Mouse (Mus musculus) MEL-GATA-1-ER (cell line): ENCODE results near the gene Igsf23.
"Not testable (repeated sequence)": the region's sequence is repeated elsewhere in the genome, so short reads cannot be mapped to it uniquely, and the experiment has no call there.

Experiments used
- DNase-seq: peaks from one replicate; pipeline ENCODE4 v3.0.0-alpha.2; 2012; ENCODE audit warnings: low read depth; ENCODE audit errors: extremely low read depth

Gene Igsf23

DNA sequence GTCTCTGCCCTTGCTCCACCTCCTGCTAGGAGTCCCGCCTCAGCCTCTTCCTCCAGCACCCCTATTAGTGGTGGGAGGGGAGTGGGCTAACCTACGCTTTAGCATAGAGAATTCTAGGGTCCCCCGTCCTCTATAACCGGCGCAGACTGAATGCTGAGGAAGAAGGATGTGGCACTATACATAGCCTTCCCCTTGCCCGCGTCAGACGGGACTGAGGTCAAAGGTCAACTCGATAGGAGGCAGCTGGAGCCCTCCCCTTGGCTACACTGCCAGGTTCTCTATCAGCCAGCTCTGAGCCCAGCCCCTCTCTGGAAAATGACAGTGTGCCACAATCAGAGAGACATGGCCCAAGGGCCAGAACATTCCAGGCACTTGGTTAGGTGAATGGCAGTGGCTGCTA lies at the start of gene Igsf23:
Gene Igsf23, minus strand, starts transcription at position 168 of the 400 bp plus-strand sequence.
- DNase-seq, result no peak

- DNase-seq, result not testable (repeated sequence)
These were observed 46.2 kb upstream of the Igsf23 start for GRCm38 (mm10) chr7:19996721-19997120.

GRCm38 (mm10) chr7:19991165-19991564 lies 40.6 kb upstream of the Igsf23 start, which contains the start of gene Nlrp9b:
TSS of gene Nlrp9b (plus strand) at chr7:19991465.
- not testable (repeated sequence) for DNase-seq

GRCm38 (mm10) chr7:19971516-19971915 lies 21.0 kb upstream of the Igsf23 start:
- DNase-seq, result no peak

GRCm38 (mm10) chr7:19970196-19970595 lies 19.6 kb upstream of the Igsf23 start:
- no peak for DNase-seq

DNA sequence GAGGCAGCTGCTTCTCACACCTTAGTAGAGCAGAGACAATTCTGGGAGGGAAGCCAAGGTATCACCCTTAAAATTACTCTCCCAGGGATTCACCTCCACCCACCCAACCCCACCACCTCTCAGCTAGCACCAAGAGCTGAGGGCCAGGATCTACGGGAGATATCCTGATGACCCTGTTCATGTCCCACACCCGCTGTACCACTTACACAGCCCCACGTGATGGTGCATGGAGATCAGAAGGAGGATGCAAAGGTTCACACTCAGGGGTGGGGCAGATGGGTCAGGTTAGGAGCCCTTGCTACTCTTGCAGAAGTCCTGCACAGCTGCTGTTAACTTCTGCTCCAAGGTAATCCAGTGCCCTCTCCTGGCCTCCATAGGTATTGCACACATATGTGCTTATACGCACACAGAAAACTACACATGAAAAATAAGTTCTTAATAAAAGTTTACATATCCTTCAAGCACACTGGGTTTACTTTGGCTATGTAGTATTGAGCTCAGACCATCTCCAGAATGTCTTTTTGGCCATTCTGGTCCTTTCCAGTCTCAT lies 19.1 kb upstream of the Igsf23 start:
- no peak for DNase-seq

DNA sequence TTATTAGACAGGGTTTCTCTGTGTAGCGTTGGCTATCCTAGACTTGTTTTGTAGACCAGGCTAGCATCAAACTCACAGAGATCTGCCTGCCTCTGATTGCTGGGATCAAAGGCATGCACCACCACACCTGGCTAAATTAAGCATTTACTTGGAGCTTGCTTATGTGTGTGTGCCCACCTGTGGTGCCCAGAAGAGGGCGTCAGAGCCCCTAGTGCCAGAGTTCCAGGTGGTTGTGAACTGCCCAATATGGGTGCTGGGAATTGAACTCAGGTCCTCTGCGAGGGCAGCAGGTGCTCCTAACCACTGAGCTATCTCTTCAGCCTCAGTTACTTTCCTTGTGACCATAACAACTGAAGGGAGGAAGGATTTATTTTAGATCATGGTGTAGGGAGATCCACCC lies 18.6 kb upstream of the Igsf23 start:
- DNase-seq, result no peak

DNA sequence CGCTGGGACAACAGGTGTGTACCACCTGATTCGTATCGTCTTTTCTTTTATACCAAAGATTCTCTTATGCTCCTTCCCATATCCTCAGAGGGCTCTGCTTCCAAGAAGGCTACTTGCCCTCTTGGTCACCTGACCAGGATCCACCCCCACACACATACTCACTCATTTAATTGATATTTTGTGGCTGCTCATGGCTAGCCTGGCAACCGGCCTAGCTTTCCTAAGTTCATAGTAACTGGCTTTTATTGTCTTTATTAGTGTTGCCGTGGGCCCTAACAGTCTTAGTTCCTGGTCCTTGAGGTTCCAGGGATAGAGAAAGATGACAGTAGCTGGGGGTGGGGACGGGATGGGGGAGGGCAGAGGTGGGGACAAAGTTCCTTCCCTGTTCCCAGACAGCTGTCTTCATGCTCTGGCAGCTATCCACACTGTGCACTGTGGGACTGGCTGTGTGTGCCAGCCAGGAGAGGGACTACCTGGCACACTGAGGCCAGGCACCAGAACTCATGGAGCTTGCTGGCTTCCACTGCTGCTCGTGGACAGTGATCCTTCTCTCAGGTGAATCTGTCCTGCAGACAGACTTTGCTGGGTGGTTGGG lies 14.5 kb upstream of the Igsf23 start, which contains the start of gene Ceacam20:
Gene Ceacam20, plus strand, starts transcription at position 428 of the 595 bp plus-strand sequence.
- DNase-seq, result no peak

- no peak for DNase-seq
These were observed 11.9 kb upstream of the Igsf23 start for GRCm38 (mm10) chr7:19962423-19962822.

- peak; percentile 54 for DNase-seq
These were observed 5.8 kb upstream of the Igsf23 start for GRCm38 (mm10) chr7:19956341-19956781.

DNA sequence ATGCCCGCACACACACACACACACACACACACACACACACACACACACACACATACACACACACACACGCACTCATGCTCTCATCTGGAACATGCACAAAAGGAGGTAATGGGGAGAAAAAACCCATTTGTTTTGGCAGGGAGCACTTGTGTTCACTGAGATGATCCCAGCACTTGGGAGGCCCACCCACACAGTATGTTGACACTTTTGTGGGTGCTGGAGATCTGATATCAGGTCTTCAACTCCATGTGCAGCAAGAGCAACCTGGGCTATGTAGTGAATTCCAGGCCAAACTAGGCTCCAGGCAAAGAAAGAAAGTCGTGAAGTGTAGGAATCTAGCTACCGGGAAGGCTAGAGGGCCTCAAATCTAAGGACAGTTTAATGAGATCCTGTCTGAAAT lies 5.3 kb upstream of the Igsf23 start:
- no peak for DNase-seq

DNA sequence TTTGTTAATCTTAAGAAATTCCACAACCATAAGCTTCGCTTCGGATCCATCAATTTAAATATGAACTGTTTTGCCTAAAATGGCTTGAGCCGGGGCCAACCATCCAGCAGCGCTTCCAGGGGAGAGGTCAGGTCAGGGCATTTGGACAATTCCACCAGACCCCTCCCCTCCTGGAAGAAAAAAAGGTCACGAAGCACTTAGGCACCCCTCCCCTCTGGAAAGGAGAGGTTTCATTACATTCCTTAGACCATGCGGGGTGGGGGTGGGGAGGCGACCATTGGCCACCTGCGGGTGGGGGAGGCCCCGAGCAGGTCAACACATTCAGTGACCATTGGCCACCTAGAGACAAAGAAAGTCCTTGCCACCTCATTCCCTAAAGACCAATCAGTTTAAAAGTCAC lies 2.5 kb upstream of the Igsf23 start:
- DNase-seq, result no peak

DNA sequence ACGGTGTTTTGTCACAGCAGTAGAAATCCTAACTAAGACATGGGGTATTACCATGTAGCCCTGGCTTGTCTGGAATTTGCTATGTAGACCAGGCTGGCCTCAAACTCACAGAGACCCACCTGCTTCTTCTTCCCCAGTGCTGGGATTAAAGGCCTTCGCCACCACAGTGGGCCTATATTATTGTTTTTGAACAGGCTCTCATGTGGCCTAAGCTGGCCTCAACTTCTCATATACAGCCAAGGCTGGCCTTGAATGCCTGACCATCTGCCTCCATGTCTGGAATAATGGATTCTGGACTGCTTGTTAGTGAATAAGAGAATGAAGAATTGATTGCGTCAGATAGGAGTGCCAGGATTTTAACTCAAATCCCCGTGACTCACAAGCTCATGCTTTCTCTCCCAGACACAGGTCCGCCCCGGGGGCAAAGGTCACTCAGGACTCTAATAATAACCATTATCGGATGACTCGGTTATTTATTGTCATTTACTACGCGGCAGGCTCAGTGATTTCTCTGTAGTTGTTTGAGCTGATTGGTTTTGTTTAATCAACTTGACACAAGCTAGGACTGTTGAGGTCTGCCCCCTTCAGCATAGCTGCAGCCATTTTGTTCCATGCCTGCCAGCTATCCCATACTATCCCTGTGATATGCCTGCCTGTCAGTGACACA lies 1.9 kb upstream of the Igsf23 start:
- DNase-seq, result no peak

- DNase-seq, result no peak
These were observed 560 bp downstream of the Igsf23 start for GRCm38 (mm10) chr7:19949996-19950395.

DNA sequence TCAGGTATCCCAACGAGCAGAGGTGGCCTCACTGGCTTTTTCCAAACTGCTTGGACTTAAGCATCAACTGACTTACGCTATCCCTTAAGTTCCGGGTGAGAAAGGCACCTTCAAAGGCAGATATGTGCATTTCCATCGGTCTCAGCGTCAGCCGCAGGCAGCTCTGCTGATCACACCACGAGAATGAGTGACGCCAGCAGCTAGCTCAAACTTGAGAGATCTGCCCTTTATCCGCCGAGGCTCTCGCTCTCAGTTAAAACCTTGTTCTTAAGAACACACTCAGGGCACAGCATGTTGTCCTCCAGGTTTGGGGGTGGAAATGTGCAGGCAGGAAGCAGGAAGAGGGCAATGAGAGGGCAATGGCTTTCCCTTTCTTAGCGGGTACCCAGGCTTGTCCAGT lies 1.6 kb downstream of the Igsf23 start:
- DNase-seq, result no peak

DNA sequence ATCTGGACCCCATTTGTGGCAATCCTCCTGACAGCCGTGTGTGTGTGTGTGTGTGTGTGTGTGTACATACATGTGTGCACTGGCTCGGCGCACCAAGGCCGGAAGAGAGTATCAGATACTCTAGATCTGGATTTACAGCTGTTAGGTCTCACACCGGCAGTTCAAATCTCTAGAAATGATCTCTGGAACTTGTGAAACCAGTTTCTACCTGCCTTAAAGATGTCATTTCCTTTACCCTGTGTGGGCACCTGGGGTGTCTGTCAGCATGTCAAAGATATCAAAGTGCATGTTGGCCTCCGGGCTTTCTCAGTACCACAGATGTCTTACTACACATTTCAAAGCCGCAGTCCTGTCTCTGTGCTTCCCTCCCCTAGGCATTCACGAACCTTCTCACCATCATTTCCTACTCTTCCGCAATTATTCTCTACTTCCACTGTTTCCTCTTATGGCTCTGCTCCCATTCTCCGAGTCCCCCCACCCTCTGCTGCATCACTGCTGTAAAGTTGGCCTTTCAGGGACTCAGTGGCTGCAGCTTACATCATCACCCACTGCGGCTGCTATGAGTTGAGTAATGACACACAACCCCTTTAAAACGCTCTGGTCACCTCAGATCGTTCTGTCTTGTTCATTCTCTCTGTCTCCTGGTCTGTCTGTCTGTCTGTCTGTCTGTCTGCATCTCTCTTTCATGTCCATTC lies 4.6 kb downstream of the Igsf23 start:
- DNase-seq, result no peak

DNA sequence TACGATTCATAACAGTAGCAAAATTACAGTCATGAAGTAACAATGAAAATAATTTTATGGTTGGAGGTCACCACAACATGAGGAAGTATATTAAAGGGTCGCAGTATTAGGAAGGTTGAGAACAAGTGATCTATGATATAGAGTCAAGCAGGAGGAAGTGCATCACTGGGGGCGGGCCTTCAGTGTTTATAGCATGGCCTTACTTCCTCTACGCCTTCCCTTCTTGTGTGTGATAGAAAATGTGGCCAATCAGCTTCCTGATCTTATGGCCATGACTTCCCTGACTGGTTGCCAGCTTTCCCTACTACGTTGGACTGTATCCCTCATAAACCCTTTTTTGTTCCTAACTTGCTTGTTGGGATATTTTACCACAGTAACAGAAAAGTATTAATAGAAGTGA lies 5.4 kb downstream of the Igsf23 start:
- DNase-seq, result no peak

GRCm38 (mm10) chr7:19944709-19945108 lies 5.8 kb downstream of the Igsf23 start:
- no peak for DNase-seq

DNA sequence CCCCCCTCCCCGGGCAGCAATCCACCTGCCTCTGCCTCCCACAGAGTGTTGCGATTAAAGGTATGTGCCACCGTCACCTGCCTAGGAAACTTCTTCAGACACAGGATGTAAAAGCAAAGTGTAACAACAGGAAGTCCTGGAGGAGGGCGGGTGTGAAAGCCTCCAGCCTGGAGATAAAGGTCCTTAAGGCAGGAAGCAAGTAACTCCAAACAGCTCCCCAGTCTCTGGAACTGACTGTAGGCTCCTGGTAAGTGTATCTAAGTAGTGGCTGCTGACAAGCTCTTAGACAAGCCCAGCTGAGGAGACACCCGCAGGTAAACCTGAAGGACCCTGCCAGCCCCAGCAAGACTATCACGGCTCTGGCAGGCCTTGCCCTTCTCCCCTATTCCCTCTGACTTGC lies 10.3 kb downstream of the Igsf23 start:
- peak; percentile 44 for DNase-seq

DNA sequence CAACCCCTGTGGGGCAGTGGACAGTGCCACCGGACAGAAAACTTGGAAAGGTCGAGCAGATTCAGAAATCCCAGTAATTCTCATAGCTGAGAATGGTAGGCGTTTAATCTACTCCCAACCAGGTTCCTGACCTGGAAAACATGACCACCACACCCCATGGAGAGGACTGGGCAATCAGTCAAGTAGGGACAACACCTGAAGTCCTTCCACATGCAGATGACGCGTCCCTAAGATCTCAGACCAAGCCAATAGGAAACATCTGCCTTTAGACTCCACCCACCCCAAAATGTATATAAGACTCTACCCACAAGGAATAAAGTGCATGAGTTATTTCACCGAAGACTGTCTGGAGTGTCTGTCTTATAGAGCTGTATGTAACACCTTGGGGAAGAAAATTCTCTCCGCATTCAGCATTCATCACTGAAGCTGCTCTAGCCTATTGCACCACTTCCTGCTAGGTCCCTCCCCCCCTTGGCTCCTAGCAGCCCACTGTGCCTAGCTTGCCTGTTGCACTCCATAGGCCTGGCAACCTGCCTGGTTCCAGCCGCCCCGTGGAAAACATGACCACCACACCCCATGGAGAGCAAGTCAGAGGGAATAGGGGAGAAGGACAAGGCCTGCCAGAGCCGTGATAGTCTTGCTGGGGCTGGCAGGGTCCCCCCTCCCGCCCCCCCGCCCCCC lies 10.9 kb downstream of the Igsf23 start:
- DNase-seq, result peak; percentile 15

DNA sequence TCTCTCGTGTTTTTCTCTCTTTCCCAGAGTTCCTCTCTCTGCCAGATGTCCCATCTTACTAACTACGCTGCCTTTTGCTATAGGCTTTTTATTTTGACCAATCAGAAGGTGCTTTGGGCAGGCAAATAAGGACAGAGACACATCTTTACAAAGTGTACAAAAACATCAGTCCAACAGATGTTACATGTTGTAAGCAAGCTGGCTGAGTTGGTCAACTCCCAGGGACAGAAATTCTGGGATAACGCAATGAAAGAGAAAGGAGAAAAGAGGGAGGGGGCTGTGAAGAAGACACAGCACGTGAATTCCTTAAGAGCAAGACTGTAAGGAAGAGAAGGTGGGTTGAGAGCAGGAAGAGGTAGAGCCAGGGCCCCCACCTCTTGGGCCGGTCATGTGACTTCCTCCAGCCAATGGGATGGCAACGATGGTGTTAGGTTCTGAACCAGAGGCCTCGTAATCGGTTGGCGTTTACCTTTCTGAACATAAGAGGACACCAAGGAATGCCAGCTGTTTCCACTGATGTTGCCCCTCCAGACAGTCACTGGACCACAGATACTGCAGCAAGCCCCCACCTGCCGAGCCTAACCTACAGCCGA lies 13.2 kb downstream of the Igsf23 start:
- no peak for DNase-seq
